23 mouse cellular contexts compared by ENCODE assay signal in the genomic region with DNA sequence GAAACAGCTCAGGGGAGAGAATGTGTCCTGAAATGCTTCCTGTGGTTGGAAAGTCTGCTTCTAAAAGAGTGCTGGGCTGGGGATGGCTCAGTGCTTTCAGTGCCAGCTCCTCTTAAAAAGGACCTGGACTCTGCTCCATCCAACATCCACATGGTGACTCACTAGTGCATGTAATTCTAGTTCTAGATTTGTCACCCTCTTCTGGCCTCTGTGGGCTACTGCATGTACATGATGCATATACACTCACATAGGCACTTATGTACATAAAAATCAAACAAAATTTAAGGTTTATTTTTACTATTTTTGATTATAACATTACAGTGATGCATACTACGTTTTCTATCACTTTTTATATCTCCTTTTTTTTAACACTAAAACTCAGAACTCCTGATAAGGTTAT.
DNase-seq lines count a peak whose midpoint lies in the region; ATAC-seq and TF ChIP-seq lines count a peak whose summit lies in the region.
"Had no signal": no experiment of that assay in that cellular context is flagged by ENCODE, and none has a peak within 500 bp of the region (broad histone marks: within the 10 kb centered on the region; RNA-seq: fewer than 3 reads in every experiment).

No protein-coding gene starts in this region.

- H3K9me3 ChIP-seq in E14TG2a.4 (ENCODE audit: low read length): peaks cover 26% of the 10 kb centered on the region
- no peaks in the 10 kb centered on the region; the same call in 1 of the 2 replicates for H3K9me3 ChIP-seq in ES-E14 (ENCODE audit: control insufficient read depth, insufficient read depth, low read depth, low read length)
- no peaks in the 10 kb centered on the region for H3K9me3 ChIP-seq in stomach, postnatal 0 days (ENCODE audit: control insufficient read depth, low read length)
- H3K9me3 ChIP-seq: embryonic facial prominence, embryonic 10.5 days; heart, embryonic 15.5 days; hindbrain, embryonic 13.5 days had no signal

- H3K27me3 ChIP-seq in E14TG2a.4 (ENCODE audit: insufficient read depth, low read length): no peaks in the 10 kb centered on the region
- H3K27me3 ChIP-seq in stomach, postnatal 0 days (ENCODE audit: control insufficient read depth, insufficient read depth, low read length): no peaks in the 10 kb centered on the region
- H3K27me3 ChIP-seq: heart, embryonic 15.5 days; hindbrain, embryonic 13.5 days had no signal

- ATAC-seq in stomach, postnatal 0 days (ENCODE audit: low FRiP score, low TSS enrichment): no peak
- ATAC-seq: activated CD4-positive, CD25-positive, alpha-beta regulatory T cell, adult 4 months; CD4-positive, CD25-positive, alpha-beta regulatory T cell, adult 4 months; forebrain, embryonic 14.5 days; hindbrain, postnatal 0 days had no signal

- H3K4me1 ChIP-seq in E14TG2a.4 (replicated peaks; ENCODE audit: low read depth, low read length) (no peaks in the 10 kb centered on the region), ES-E14 (ENCODE audit: control insufficient read depth in 2 of 2, insufficient read depth in 2 of 2, low read length in 2 of 2, poor library complexity in 1 of 2) (no peaks in the 10 kb centered on the region)
- H3K4me1 ChIP-seq in stomach, postnatal 0 days (replicated peaks; ENCODE audit: control insufficient read depth, insufficient read depth): no peaks in the 10 kb centered on the region; the same call in 1 of the 2 replicates
- H3K4me1 ChIP-seq: hindbrain, embryonic 13.5 days had no signal

- WGBS in stomach, postnatal 0 days: 90% methylated on average over 1 of the region's 1 CpGs

- TF ChIP-seq EP300 in stomach, postnatal 0 days (optimal IDR thresholded peaks at IDR 0.05): no peak

- no peak overlapping the region for H3K9ac ChIP-seq in ES-E14 (ENCODE audit: insufficient read depth, low read depth, low read length, poor library complexity, severe bottlenecking)
- no peak overlapping the region for H3K9ac ChIP-seq in stomach, postnatal 0 days (ENCODE audit: low read length)
- H3K9ac ChIP-seq: heart, embryonic 15.5 days; hindbrain, embryonic 13.5 days had no signal

- DNase-seq in layer of hippocampus, adult 2 months (ENCODE audit: low spot score in 2 of 2): no peak
- no peak for DNase-seq in layer of hippocampus, postnatal 10 days (ENCODE audit: low spot score in 2 of 2)
- DNase-seq in ES-E14 (ENCODE audit: low read depth, low spot score): peak; percentile 16
- DNase-seq in stomach, postnatal 0 days (ENCODE audit: low spot score): no peak
- no peak for DNase-seq in cerebellum, adult 9-10 months
- no peak for DNase-seq in spleen, adult 18-20 months
- DNase-seq: adrenal gland, postnatal 14 days; B cell, adult 2 months; cerebellum, adult 11-12 months; cerebellum, adult 9-11 months; cerebellum, postnatal 36 days; gastrocnemius, postnatal 36 days; heart, adult 11 months; heart, postnatal 14 days had no signal

- H3K36me3 ChIP-seq in E14TG2a.4 (ENCODE audit: insufficient read depth, low read length) (no peaks in the 10 kb centered on the region), ES-E14 (ENCODE audit: control insufficient read depth, insufficient read depth, low read length, poor library complexity, severe bottlenecking) (no peaks in the 10 kb centered on the region)
- no peaks in the 10 kb centered on the region for H3K36me3 ChIP-seq in stomach, postnatal 0 days (ENCODE audit: control insufficient read depth, insufficient read depth, low read length)
- H3K36me3 ChIP-seq: embryonic facial prominence, embryonic 10.5 days; heart, embryonic 15.5 days; hindbrain, embryonic 13.5 days had no signal

- in situ Hi-C loops in ES-E14 (cut with MboI; ENCODE audit: low sequenced_read_pairs in 2 of 2, unreplicated experiment in 2 of 2): no loop called here

- peak; percentile 45 for TF ChIP-seq CTCF in layer of hippocampus, adult 2 months (conservative IDR thresholded peaks at IDR 0.05)
- peak; percentile 59 for TF ChIP-seq CTCF in E14TG2a.4 (conservative IDR thresholded peaks at IDR 0.05; ENCODE audit: low read length)
- peak; percentile 22 for TF ChIP-seq CTCF in stomach, postnatal 0 days (IDR thresholded peaks at IDR 0.05; ENCODE audit: low read depth)

- H3K27ac ChIP-seq in layer of hippocampus, adult 2 months: no peak overlapping the region
- no peak overlapping the region for H3K27ac ChIP-seq in ES-E14 (ENCODE audit: insufficient read depth, low read depth, low read length, poor library complexity, severe bottlenecking)
- no peak overlapping the region for H3K27ac ChIP-seq in stomach, postnatal 0 days (replicated peaks)
- H3K27ac ChIP-seq: embryonic facial prominence, embryonic 10.5 days; heart, embryonic 15.5 days; hindbrain, embryonic 13.5 days; hindbrain, postnatal 0 days had no signal

- no peak overlapping the region for H3K4me3 ChIP-seq in layer of hippocampus, adult 2 months
- H3K4me3 ChIP-seq in E14TG2a.4 (replicated peaks; ENCODE audit: low read length) (no peak overlapping the region), ES-E14 (ENCODE audit: insufficient read depth in 1 of 2, low read depth in 1 of 2, low read length in 2 of 2, poor library complexity in 1 of 2, severe bottlenecking in 1 of 2) (no peak overlapping the region)
- H3K4me3 ChIP-seq in stomach, postnatal 0 days (ENCODE audit: low read depth, low read length): no peak overlapping the region
- H3K4me3 ChIP-seq: embryonic facial prominence, embryonic 10.5 days; heart, embryonic 15.5 days; hindbrain, embryonic 13.5 days had no signal

- no peak overlapping the region for H3K4me2 ChIP-seq in stomach, postnatal 0 days (replicated peaks; ENCODE audit: low read depth)
- H3K4me2 ChIP-seq: heart, embryonic 11.5 days; heart, embryonic 15.5 days; hindbrain, embryonic 13.5 days had no signal

TF ChIP-seq in ES-E14, 5 proteins besides CTCF, POLR2A, EP300 and RAD21:
- TF ChIP-seq HCFC1 (IDR thresholded peaks at IDR 0.05; ENCODE audit: borderline replicate concordance, insufficient read depth, low read length) (no peak), ZNF384 (IDR thresholded peaks at IDR 0.05; ENCODE audit: low read depth, low read length) (no peak), ZC3H11A (IDR thresholded peaks at IDR 0.05; ENCODE audit: borderline replicate concordance, low read depth, low read length) (peak; percentile 14; the same call in 1 of the 2 replicates)
